15 mouse cellular contexts compared by ENCODE assay signal in the genomic region with DNA sequence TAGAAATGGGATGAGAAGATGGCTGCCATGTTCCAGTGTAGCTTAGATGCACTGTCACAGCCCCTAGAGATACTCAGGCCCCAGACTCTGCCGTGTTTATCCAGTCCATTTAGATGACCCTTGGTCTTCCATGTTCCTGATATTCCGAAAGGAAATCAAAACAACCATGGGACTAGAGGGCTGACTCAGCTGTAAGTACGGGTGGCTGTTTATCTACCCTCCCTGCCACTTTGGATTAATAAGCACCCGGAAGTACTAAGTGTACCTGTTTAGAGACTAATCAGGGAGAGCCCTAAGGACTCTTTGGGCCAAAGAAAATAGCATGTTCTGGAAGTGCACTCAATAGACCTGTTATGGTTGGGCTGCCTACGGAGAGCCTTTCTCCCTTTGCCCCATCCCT.
"Had no signal": no experiment of that assay in that cellular context is flagged by ENCODE, and none has a peak within 500 bp of the region (broad histone marks: within the 10 kb centered on the region; RNA-seq: fewer than 3 reads in every experiment).

No protein-coding gene starts in this region.

- H3K9me3 ChIP-seq: intestine, embryonic 15.5 days; liver, embryonic 13.5 days; neural tube, embryonic 13.5 days had no signal

- H3K4me3 ChIP-seq: intestine, embryonic 15.5 days; left cerebral cortex, adult 2 months; liver, embryonic 13.5 days; midbrain, embryonic 13.5 days; myocyte; neural tube, embryonic 13.5 days had no signal

- H3K9ac ChIP-seq: intestine, embryonic 15.5 days; liver, embryonic 13.5 days; midbrain, embryonic 13.5 days; neural tube, embryonic 13.5 days had no signal

- H3K27ac ChIP-seq: intestine, embryonic 15.5 days; left cerebral cortex, adult 2 months; liver, embryonic 13.5 days; macrophage; midbrain, embryonic 13.5 days; neural tube, embryonic 13.5 days had no signal

- ATAC-seq: intestine, embryonic 15.5 days; midbrain, embryonic 13.5 days; midbrain, embryonic 16.5 days had no signal

- H3K36me3 ChIP-seq: intestine, embryonic 15.5 days had no signal

- H3K27me3 ChIP-seq: intestine, embryonic 15.5 days; liver, embryonic 13.5 days; midbrain, embryonic 13.5 days; neural tube, embryonic 13.5 days had no signal

- DNase-seq: kidney, adult 18-20 months; kidney, postnatal 10 days; layer of hippocampus, postnatal 36 days; liver, embryonic 13.5 days; lung, adult 2 months; thymus, adult 2 months; thymus, postnatal 14 days; thymus, postnatal 4 days had no signal

- H3K4me2 ChIP-seq: intestine, embryonic 15.5 days; liver, embryonic 13.5 days; midbrain, embryonic 13.5 days; neural tube, embryonic 13.5 days had no signal
